Mouse (Mus musculus): ENCODE results near the gene Qk.

GRCm38 (mm10) chr17:10152808-10153413, 166.7 kb downstream of the Qk start:
- TF ChIP-seq CTCF (IDR thresholded peaks at IDR 0.05; ENCODE audit: control insufficient read depth, insufficient read depth, low read length) (no peak), POLR2A (IDR thresholded peaks at IDR 0.05; ENCODE audit: borderline replicate concordance, control insufficient read depth, low read depth, low read length) (no peak)
